Mouse (Mus musculus): ENCODE measurements at regions not wholly inside any gene's neighbourhood (a gene's known extent, or its start where the extent isn't known, plus 50 kb on each side); places are given as distances from the start of the nearest gene placed in this dataset.
"Not testable (repeated sequence)": the region's sequence is repeated elsewhere in the genome, so short reads cannot be mapped to it uniquely, and the experiment has no call there.

DNA sequence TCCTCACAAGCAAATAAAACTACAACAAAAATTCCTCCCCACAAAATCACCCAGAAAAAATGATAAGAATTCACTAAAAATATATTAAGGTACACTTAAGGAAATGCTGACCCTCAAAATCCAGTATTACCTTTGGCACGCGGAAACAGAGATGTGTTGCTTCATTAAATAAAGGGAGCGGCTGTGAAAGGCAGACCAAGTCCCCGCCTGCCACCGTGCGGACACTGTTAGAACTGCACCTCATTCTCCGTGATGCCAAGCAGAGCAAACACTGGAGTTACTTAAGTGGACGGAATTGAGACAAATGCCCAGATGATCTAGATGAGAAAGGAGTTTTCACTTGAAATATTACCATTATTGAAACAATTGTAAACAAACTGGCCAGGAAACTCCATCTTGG, 1839.1 kb downstream of the 9330182O14Rik start:
- Histone ChIP-seq H3K9me3 (ENCODE audit: low read length) (no peaks in the 10 kb centered on the region), H3K36me3 (ENCODE audit: insufficient read depth, low read length) (no peaks in the 10 kb centered on the region), H3K4me1 (replicated peaks; ENCODE audit: low read depth, low read length) (no peaks in the 10 kb centered on the region), H3K4me3 (replicated peaks; ENCODE audit: low read length) (no peak overlapping the region), H3K27me3 (ENCODE audit: insufficient read depth, low read length) (no peaks in the 10 kb centered on the region)
- TF ChIP-seq CTCF (conservative IDR thresholded peaks at IDR 0.05; ENCODE audit: low read length) (peak; percentile 83), NANOG (IDR thresholded peaks at IDR 0.05; ENCODE audit: borderline replicate concordance, low read length) (no peak)

DNA sequence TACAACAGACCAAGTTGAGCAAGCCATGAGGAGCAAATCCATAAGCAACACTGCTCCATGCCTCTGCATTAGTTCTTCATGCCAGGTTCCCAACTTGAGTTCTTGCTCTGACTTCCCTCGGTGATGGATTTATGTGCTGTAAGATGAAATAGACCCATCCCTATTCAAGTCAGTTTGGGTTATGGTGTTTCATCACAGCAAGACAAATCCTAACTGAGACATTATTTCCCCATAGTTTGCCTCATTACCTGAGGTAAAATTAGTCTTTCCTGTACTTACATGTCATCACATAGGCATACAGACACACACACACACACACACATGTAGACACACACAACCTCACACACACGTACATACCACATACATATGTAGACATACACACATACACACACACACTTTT, 1843.0 kb downstream of the 9330182O14Rik start:
- Histone ChIP-seq H3K36me3 (ENCODE audit: insufficient read depth, low read length) (no peaks in the 10 kb centered on the region), H3K9me3 (ENCODE audit: low read length) (no peaks in the 10 kb centered on the region), H3K4me3 (replicated peaks; ENCODE audit: low read length) (no peak overlapping the region), H3K4me1 (replicated peaks; ENCODE audit: low read depth, low read length) (no peaks in the 10 kb centered on the region), H3K27me3 (ENCODE audit: insufficient read depth, low read length) (no peaks in the 10 kb centered on the region)
- no peak for TF ChIP-seq NANOG (IDR thresholded peaks at IDR 0.05; ENCODE audit: borderline replicate concordance, low read length)
- TF ChIP-seq CTCF (conservative IDR thresholded peaks at IDR 0.05; ENCODE audit: low read length), result no peak
- no peak for TF ChIP-seq POU5F1 (IDR thresholded peaks at IDR 0.05; ENCODE audit: borderline replicate concordance, low read length)

DNA sequence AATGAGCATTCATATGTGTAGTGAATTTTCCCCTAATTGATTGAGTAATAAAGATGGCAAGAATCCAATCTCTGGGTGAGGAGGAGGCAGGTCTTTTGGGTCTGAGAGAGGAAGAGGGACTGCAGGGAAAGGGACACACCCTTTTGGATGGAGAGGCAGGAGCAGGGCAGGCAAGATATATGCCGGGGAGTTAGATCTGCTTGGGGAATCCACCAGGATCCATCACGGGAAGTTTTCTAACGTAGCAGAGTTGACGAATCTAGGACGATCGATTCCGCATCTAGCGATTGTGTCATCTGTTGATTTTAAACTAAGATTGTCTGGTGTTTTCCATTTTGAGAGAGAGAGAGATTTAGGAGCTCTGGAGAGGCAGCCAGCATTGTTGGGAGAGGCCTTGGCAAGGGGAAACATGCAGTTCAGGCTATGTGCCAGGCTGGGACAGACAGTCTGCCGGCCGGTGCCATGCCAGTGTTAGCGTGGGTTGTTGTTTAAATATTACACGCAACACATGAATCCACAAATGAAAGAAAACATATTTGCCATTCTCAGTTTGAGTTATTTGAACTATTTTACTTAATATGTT, 1843.6 kb downstream of the 9330182O14Rik start:
- Histone ChIP-seq H3K27me3 (ENCODE audit: insufficient read depth, low read length) (no peaks in the 10 kb centered on the region), H3K4me3 (replicated peaks; ENCODE audit: low read length) (no peak overlapping the region), H3K36me3 (ENCODE audit: insufficient read depth, low read length) (no peaks in the 10 kb centered on the region), H3K9me3 (ENCODE audit: low read length) (no peaks in the 10 kb centered on the region), H3K4me1 (replicated peaks; ENCODE audit: low read depth, low read length) (no peaks in the 10 kb centered on the region)
- TF ChIP-seq NANOG (IDR thresholded peaks at IDR 0.05; ENCODE audit: borderline replicate concordance, low read length), result no peak
- TF ChIP-seq CTCF (conservative IDR thresholded peaks at IDR 0.05; ENCODE audit: low read length), result no peak
- no peak for TF ChIP-seq POU5F1 (IDR thresholded peaks at IDR 0.05; ENCODE audit: borderline replicate concordance, low read length)

DNA sequence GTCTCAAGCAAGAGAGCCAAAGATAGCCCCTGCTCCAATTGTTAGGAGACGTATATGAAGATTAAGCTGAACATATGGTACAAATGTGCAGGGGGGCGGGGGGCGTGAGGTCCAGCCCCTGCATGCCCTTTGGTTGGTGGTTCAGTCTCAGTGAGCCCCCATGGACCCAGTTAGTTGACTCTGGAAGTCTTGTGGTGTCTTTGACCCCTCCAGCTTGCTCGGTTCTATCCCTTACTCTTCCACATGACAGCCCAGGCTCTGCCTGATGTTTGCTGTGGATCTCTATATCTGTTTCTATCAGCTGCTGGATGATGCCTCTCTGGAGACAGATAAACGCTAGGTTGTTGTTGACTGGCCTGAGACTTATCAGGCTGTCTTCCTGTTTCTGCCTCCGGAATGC, 1849.1 kb downstream of the 9330182O14Rik start:
- TF ChIP-seq CTCF (conservative IDR thresholded peaks at IDR 0.05; ENCODE audit: low read length), result no peak
- no peak for TF ChIP-seq POU5F1 (IDR thresholded peaks at IDR 0.05; ENCODE audit: borderline replicate concordance, low read length)
- TF ChIP-seq NANOG (IDR thresholded peaks at IDR 0.05; ENCODE audit: borderline replicate concordance, low read length), result no peak
- H3K36me3 ChIP-seq (ENCODE audit: insufficient read depth, low read length), result no peaks in the 10 kb centered on the region
- no peak overlapping the region for H3K4me3 ChIP-seq (replicated peaks; ENCODE audit: low read length)

DNA sequence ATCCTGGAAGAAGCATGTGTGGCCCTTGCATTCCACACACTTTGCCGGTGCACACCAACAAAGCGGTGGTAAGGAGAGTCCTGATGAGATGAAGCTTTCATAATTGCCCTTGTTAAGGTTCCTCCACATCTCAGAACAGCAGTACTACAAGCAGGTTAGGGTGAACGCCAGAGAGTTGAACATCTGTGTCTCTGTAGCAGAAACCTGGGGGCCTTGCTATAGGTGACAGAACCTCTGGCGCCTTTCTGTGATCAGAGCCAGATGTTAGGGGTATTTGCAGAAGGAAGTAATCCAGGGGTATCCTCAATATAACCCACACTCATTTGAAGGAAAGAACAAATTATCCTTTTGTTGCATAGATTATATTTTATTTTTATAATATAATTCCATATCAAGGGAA, 1850.1 kb downstream of the 9330182O14Rik start:
- Histone ChIP-seq H3K4me1 (replicated peaks; ENCODE audit: low read depth, low read length) (no peaks in the 10 kb centered on the region), H3K9me3 (ENCODE audit: low read length) (no peaks in the 10 kb centered on the region), H3K4me3 (replicated peaks; ENCODE audit: low read length) (no peak overlapping the region), H3K36me3 (ENCODE audit: insufficient read depth, low read length) (no peaks in the 10 kb centered on the region), H3K27me3 (ENCODE audit: insufficient read depth, low read length) (no peaks in the 10 kb centered on the region)
- TF ChIP-seq POU5F1 (IDR thresholded peaks at IDR 0.05; ENCODE audit: borderline replicate concordance, low read length), result no peak
- TF ChIP-seq NANOG (IDR thresholded peaks at IDR 0.05; ENCODE audit: borderline replicate concordance, low read length), result no peak
- no peak for TF ChIP-seq CTCF (conservative IDR thresholded peaks at IDR 0.05; ENCODE audit: low read length)

More for the DNA sequence above, 1849.1 kb downstream of the 9330182O14Rik start:
- H3K4me1 ChIP-seq (replicated peaks; ENCODE audit: low read depth, low read length), result no peaks in the 10 kb centered on the region
- H3K27me3 ChIP-seq (ENCODE audit: insufficient read depth, low read length), result no peaks in the 10 kb centered on the region
- H3K9me3 ChIP-seq (ENCODE audit: low read length), result no peaks in the 10 kb centered on the region

DNA sequence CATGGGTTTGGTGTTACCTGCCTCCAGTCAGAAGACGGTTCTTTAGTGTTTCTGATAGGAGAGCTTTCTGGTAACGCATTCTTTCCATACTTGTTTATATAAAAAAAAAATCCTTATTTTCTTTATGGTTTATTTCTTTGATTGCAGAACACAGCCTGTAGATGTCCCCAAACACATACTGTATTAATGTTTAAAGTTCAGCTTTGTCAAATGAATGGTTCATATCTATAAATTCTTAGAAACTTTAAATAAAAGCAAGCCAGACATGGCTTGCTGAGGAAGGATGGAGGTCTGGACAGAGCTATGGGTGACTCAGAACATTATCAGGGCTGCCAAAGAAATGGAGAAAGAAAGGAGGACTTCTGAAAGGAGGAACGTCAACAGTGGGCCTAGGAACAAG, 1852.1 kb downstream of the 9330182O14Rik start:
- no peaks in the 10 kb centered on the region for H3K9me3 ChIP-seq (ENCODE audit: low read length)
- H3K27me3 ChIP-seq (ENCODE audit: insufficient read depth, low read length), result no peaks in the 10 kb centered on the region
- no peaks in the 10 kb centered on the region for H3K4me1 ChIP-seq (replicated peaks; ENCODE audit: low read depth, low read length)
- no peak for TF ChIP-seq NANOG (IDR thresholded peaks at IDR 0.05; ENCODE audit: borderline replicate concordance, low read length)
- TF ChIP-seq POU5F1 (IDR thresholded peaks at IDR 0.05; ENCODE audit: borderline replicate concordance, low read length), result no peak
- no peak for TF ChIP-seq CTCF (conservative IDR thresholded peaks at IDR 0.05; ENCODE audit: low read length)
- no peak overlapping the region for H3K4me3 ChIP-seq (replicated peaks; ENCODE audit: low read length)
- no peaks in the 10 kb centered on the region for H3K36me3 ChIP-seq (ENCODE audit: insufficient read depth, low read length)

DNA sequence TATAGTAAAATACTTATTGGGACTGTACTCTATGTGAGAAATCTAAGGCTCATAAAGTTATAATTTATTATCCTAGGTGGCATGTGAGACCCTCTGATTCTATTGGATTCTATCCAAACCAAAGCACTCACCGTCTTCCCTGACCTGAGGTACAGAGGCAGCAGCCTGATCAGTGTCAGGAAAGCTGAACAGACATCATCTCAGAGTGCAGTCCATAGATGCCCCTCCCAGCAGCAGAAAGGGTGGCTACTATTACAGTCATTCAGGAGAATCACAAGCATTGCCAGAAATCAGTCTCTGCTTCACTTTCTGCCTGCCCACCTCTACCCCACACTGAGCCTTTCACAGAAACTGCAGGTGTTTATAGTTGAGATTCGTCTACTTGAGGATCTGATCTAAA, 1854.9 kb downstream of the 9330182O14Rik start:
- Histone ChIP-seq H3K36me3 (ENCODE audit: insufficient read depth, low read length) (no peaks in the 10 kb centered on the region), H3K4me1 (replicated peaks; ENCODE audit: low read depth, low read length) (no peaks in the 10 kb centered on the region), H3K27me3 (ENCODE audit: insufficient read depth, low read length) (no peaks in the 10 kb centered on the region), H3K4me3 (replicated peaks; ENCODE audit: low read length) (no peak overlapping the region), H3K9me3 (ENCODE audit: low read length) (no peaks in the 10 kb centered on the region)
- TF ChIP-seq POU5F1 (IDR thresholded peaks at IDR 0.05; ENCODE audit: borderline replicate concordance, low read length), result no peak
- no peak for TF ChIP-seq NANOG (IDR thresholded peaks at IDR 0.05; ENCODE audit: borderline replicate concordance, low read length)
- TF ChIP-seq CTCF (conservative IDR thresholded peaks at IDR 0.05; ENCODE audit: low read length), result no peak

DNA sequence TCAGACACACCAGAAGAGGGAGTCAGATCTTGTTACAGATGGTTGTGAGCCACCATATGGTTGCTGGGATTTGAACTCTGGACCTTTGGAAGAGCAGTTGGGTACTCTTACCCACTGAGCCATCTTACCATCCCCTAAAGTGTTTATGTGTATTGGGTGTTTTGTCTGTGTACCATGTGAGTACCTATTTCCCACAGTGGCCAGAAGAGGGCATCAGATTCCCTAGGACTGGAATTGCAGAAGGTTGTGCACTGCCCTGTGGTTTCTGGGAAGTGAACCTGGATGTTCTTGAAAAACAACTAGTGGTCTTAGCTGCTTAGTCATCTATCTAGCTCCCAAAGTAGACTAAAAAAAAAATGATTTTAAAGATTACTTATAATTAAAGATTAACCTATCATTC, 1857.7 kb downstream of the 9330182O14Rik start:
- Histone ChIP-seq H3K36me3 (ENCODE audit: insufficient read depth, low read length) (no peaks in the 10 kb centered on the region), H3K27me3 (ENCODE audit: insufficient read depth, low read length) (no peaks in the 10 kb centered on the region), H3K9me3 (ENCODE audit: low read length) (no peaks in the 10 kb centered on the region), H3K4me3 (replicated peaks; ENCODE audit: low read length) (no peak overlapping the region), H3K4me1 (replicated peaks; ENCODE audit: low read depth, low read length) (no peaks in the 10 kb centered on the region)
- peak; percentile 38 for TF ChIP-seq CTCF (conservative IDR thresholded peaks at IDR 0.05; ENCODE audit: low read length)
- no peak for TF ChIP-seq NANOG (IDR thresholded peaks at IDR 0.05; ENCODE audit: borderline replicate concordance, low read length)

DNA sequence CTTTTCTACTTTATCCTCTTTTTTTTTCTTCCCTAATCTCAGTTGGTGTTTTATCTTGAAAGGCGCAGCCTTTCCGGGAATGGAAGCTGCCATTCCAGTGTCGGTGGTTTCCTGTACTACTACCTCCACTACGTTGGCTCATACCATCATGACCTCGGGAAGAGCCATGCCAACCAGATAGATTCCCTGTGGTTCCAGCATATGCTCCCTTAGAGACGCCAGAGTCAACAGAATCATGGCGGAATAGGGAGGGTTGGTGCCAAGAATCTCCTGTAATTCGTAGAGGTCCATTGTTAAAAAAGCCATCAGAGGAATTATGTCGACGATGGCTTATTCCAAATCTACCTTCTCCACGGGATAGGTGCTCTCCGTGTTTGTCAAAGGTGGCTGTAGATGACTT, 1898.1 kb downstream of the 9330182O14Rik start:
- not testable (repeated sequence) for H3K4me1 ChIP-seq (replicated peaks; ENCODE audit: low read depth, low read length); H3K36me3 ChIP-seq (ENCODE audit: insufficient read depth, low read length); H3K27me3 ChIP-seq (ENCODE audit: insufficient read depth, low read length); H3K4me3 ChIP-seq (replicated peaks; ENCODE audit: low read length); H3K9me3 ChIP-seq (ENCODE audit: low read length)
